Mouse (Mus musculus): ENCODE data around the gene T2. TPM values are rescaled to one million over a fixed set of nuclear protein-coding genes. Genes with fewer than 3 reads are reported as not detected.

The T2 gene
- polyA plus RNA-seq, 1 experiment from 2014 or later: not detected

DNA sequence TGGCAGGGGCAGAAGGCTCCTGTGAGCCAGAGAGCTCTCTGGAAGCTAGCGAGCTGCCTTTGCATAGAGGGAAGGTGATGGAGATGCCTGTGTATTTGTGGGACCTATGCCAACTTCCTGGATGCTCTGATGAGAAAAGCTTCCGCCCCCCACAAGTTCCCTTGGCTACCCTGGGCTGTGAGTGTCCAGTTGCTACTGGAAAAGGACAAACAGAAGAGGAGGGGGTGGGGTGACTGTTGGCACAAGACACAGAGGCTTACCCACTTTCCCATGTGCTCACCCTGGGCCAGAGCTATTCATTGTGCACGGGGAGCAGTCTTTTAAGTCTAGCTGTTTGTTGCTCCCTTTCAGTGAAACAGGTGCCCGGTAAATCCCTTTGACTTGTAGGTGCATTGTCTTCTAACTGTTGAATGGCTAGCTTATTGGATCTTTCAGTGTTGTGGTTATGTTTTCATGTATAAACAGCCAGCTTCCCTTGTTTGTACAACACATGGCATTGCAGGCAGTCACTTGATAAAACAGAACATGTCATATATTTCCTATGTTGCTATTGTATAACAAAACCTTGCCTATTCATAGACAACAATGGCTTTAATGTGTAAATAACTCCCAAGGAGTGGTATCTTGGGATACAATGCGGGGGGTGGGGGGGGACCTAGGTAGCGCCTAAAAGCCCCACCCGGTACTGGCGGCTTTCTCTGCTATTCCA, 16.0 kb upstream of the T2 start:
- Histone ChIP-seq H3K4me3 (ENCODE audit: low read depth, low read length) (no peak overlapping the region), H3K4me2 (ENCODE audit: low read depth, low read length) (no peak overlapping the region)
- WGBS (ENCODE audit: insufficient replicate concordance): 28% methylated on average over 8 of the region's 8 CpGs

DNA sequence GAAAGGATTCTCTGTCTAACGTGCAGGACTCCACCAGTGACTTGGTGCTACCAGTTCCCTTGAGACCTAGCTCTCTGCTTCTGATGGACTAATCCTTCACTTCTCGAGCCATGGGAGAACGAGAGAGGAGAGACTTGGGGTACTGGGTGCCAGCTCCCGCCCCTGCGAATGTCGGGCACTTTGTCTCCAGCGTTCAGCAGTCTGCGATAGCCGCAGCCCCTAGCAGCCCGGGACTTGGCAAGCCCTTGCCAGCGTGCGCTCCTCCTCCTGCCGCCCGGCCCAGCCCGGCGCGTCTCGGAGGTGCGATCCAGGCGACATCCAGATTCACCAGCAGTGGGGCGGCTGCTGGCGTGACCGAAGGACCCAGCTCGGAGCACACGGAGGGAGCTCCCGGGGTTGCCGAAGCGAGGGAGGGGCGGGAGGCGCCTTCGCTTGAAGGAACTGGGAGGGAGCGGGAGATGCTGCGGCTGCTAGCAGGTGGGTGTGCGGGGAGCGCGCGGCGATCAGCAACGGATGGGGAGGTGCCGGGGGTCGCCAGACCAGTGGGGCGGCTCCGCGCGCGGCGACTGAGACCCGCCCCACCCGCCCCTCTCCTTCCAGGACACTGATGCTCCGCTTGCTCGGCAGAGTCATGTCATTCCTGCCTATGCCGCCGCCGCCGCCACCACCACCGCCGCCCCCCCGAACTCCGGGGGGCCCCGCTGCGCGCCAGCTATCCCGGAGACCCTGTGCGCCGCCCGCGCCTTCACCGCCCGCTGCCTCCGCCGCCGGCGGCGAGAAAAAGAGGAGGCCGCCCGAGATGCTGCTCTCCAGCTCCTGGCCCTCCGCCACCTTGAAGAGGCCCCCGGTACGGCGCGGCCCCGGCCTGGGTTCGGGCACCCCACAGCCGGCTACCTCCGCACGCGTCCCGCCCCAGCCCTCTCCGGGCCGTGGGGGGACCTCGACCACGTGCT, 15.1 kb upstream of the T2 start:
- Histone ChIP-seq H3K4me1 (ENCODE audit: control insufficient read depth, low read depth, low read length) (no peaks in the 10 kb centered on the region), H3K4me2 (ENCODE audit: low read depth, low read length) (peak overlapping the region; percentile 57), H3K36me3 (ENCODE audit: control insufficient read depth, insufficient read depth) (no peaks in the 10 kb centered on the region), H3K27ac (ENCODE audit: low read length) (no peak overlapping the region), H3K9ac (ENCODE audit: low read depth, low read length) (no peak overlapping the region), H3K4me3 (ENCODE audit: low read depth, low read length) (peak overlapping the region; percentile 40), H3K9me3 (replicated peaks; ENCODE audit: control insufficient read depth, low read length) (no peaks in the 10 kb centered on the region), H3K27me3 (ENCODE audit: control insufficient read depth, insufficient read depth, low read depth, low read length) (peaks cover 44% of the 10 kb centered on the region)
- WGBS (ENCODE audit: insufficient replicate concordance): under 1% methylated on average over 67 of the region's 92 CpGs
- no peak for ATAC-seq (ENCODE audit: low read depth)

More for the DNA sequence above, 16.0 kb upstream of the T2 start:
- Histone ChIP-seq H3K9ac (ENCODE audit: low read depth, low read length) (no peak overlapping the region), H3K9me3 (replicated peaks; ENCODE audit: control insufficient read depth, low read length) (no peaks in the 10 kb centered on the region), H3K27ac (ENCODE audit: low read length) (no peak overlapping the region), H3K27me3 (ENCODE audit: control insufficient read depth, insufficient read depth, low read depth, low read length) (peaks cover 44% of the 10 kb centered on the region), H3K36me3 (ENCODE audit: control insufficient read depth, insufficient read depth) (no peaks in the 10 kb centered on the region), H3K4me1 (ENCODE audit: control insufficient read depth, low read depth, low read length) (no peaks in the 10 kb centered on the region)
- no peak for ATAC-seq (ENCODE audit: low read depth)

DNA sequence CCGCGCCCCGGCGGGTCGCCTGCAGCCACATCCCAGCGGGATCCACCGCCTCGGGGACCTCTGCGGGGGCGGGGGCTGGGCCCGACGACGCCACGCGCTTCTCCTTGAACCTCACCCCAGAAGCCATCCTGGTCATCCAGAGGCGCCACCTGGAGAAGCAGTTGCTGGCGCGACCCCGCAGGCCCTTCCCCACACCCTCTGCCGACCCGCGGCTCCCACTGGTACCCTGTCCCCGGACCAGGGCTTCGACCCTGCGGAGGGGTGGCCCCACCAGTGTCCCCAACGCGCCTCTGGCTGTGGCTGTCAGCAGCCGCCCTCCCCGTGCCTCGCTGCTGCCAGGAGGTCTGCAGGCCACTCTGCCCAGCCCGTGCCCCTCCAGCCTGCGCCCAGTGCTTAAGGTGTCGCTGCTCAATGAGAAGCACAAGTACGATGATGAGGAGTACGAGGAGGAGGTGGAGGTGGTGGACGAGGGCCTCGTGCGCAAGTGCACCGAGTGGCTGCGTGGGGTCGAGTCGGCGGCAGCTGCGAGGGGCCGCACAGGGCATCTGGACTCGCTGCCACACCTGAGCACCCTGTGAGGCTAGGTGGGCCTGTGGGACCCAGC, 14.3 kb upstream of the T2 start:
- H3K9me3 ChIP-seq (replicated peaks; ENCODE audit: control insufficient read depth, low read length): no peaks in the 10 kb centered on the region
- H3K27me3 ChIP-seq (ENCODE audit: control insufficient read depth, insufficient read depth, low read depth, low read length): peaks cover 44% of the 10 kb centered on the region
- no peak overlapping the region for H3K27ac ChIP-seq (ENCODE audit: low read length)
- ATAC-seq (ENCODE audit: low read depth): no peak
- peak overlapping the region; percentile 40 for H3K4me3 ChIP-seq (ENCODE audit: low read depth, low read length)
- H3K9ac ChIP-seq (ENCODE audit: low read depth, low read length): no peak overlapping the region
- WGBS (ENCODE audit: insufficient replicate concordance): 16% methylated on average over 46 of the region's 46 CpGs
- no peaks in the 10 kb centered on the region for H3K4me1 ChIP-seq (ENCODE audit: control insufficient read depth, low read depth, low read length)
- H3K36me3 ChIP-seq (ENCODE audit: control insufficient read depth, insufficient read depth): no peaks in the 10 kb centered on the region
- H3K4me2 ChIP-seq (ENCODE audit: low read depth, low read length): peak overlapping the region; percentile 57

DNA sequence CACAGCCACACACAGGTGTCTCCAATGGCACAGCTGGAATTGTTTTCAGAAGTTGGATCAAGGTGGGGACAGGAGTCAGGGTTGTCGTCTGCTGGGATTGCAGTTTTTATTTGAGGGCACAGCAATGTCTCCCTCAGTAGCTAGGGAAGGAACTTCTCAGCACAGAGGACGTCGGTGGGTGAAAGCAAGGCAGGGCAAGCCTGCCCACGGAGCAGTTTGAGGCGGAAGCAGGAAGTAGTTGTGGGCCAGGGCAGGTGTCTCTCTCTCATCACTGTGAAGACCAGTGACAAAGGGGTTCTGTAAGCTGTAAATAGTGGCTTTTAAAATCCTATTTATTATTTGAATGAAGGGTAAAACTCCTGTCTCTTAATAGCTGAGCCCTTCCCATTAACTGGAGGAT, 13.1 kb upstream of the T2 start:
- H3K36me3 ChIP-seq (ENCODE audit: control insufficient read depth, insufficient read depth): no peaks in the 10 kb centered on the region
- no peak overlapping the region for H3K4me3 ChIP-seq (ENCODE audit: low read depth, low read length)
- WGBS (ENCODE audit: insufficient replicate concordance): 14% methylated on average over 5 of the region's 5 CpGs
- H3K9ac ChIP-seq (ENCODE audit: low read depth, low read length): no peak overlapping the region
- H3K27me3 ChIP-seq (ENCODE audit: control insufficient read depth, insufficient read depth, low read depth, low read length): peaks cover 44% of the 10 kb centered on the region
- no peak overlapping the region for H3K4me2 ChIP-seq (ENCODE audit: low read depth, low read length)
- H3K4me1 ChIP-seq (ENCODE audit: control insufficient read depth, low read depth, low read length): no peaks in the 10 kb centered on the region
- no peak for ATAC-seq (ENCODE audit: low read depth)
- no peaks in the 10 kb centered on the region for H3K9me3 ChIP-seq (replicated peaks; ENCODE audit: control insufficient read depth, low read length)
- H3K27ac ChIP-seq (ENCODE audit: low read length): no peak overlapping the region

DNA sequence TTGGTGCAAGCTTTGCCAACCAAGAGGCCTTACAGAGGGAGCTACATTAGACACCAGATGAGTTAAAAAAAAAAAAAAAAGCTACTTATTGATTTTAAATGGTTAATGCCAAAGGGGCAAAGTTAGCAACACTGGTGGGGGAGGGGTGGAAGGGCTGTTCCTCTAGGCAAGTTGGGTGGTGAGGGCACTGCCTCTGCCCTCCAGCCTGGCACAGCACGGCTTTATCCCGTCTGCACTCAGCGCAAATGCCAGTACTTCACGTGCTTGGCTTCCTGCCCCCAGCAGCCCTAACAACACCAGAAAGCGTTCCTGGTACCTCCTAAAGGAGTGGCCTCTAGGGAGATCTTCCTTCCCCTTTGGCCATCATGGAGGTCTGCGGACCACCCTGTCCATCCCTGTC, 12.4 kb upstream of the T2 start:
- ATAC-seq (ENCODE audit: low read depth): no peak
- Histone ChIP-seq H3K36me3 (ENCODE audit: control insufficient read depth, insufficient read depth) (no peaks in the 10 kb centered on the region), H3K4me1 (ENCODE audit: control insufficient read depth, low read depth, low read length) (no peaks in the 10 kb centered on the region), H3K4me2 (ENCODE audit: low read depth, low read length) (no peak overlapping the region), H3K9me3 (replicated peaks; ENCODE audit: control insufficient read depth, low read length) (no peaks in the 10 kb centered on the region), H3K27me3 (ENCODE audit: control insufficient read depth, insufficient read depth, low read depth, low read length) (peaks cover 43% of the 10 kb centered on the region), H3K4me3 (ENCODE audit: low read depth, low read length) (no peak overlapping the region), H3K27ac (ENCODE audit: low read length) (no peak overlapping the region), H3K9ac (ENCODE audit: low read depth, low read length) (no peak overlapping the region)
- WGBS (ENCODE audit: insufficient replicate concordance): 68% methylated on average over 6 of the region's 6 CpGs

DNA sequence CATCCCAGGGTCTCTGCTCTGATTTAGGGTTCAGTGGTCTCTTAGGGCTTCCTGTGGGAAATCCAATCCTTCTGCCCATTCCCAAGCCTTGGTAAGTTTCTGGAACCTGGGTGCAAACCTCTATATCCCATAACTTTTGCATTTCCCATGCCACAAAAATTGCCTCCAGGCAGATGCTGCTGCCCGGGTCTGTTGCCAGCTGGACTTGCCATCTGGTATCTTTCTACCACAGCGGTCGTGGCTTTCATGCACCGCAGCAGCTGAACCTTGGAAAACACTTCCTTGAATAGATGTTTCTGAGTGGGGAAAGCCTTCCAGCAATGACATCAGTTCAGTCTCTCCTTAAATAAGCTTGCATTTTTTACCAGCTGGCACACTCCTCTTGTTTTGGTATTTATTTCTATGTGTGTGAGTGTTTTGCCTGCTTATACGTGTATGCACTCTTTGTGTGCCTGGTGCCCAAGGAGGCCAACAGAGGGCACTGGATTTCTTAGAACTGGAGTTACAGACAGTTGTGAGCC, 8.0 kb upstream of the T2 start:
- H3K36me3 ChIP-seq (ENCODE audit: control insufficient read depth, insufficient read depth): no peaks in the 10 kb centered on the region
- WGBS (ENCODE audit: insufficient replicate concordance): 63% methylated on average over 5 of the region's 5 CpGs
- no peak overlapping the region for H3K4me3 ChIP-seq (ENCODE audit: low read depth, low read length)
- H3K27me3 ChIP-seq (ENCODE audit: control insufficient read depth, insufficient read depth, low read depth, low read length): no peaks in the 10 kb centered on the region
- H3K4me2 ChIP-seq (ENCODE audit: low read depth, low read length): no peak overlapping the region
- H3K9ac ChIP-seq (ENCODE audit: low read depth, low read length): no peak overlapping the region
- H3K27ac ChIP-seq (ENCODE audit: low read length): no peak overlapping the region
- no peaks in the 10 kb centered on the region for H3K9me3 ChIP-seq (replicated peaks; ENCODE audit: control insufficient read depth, low read length)
- no peaks in the 10 kb centered on the region for H3K4me1 ChIP-seq (ENCODE audit: control insufficient read depth, low read depth, low read length)
- no peak for ATAC-seq (ENCODE audit: low read depth)

DNA sequence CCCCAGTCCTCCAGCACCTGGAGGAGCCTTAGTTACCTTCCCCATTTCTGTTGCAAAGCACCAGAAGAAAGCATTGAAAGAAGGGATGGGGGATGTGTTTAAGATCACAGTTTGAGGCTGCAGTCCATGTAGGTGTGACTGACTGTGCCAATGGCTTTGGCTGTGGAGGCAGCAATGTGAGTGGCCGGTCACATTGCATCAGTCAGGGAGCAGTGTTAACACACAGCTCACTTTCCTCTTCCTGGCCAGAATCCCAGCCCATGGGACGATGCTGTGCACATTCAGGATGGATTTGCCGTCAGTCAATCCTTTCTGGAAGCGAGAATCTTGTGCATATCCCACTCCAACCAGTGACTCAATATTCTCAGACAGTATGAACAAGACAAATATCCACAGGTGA, 6.9 kb upstream of the T2 start:
- no peak overlapping the region for H3K9ac ChIP-seq (ENCODE audit: low read depth, low read length)
- no peaks in the 10 kb centered on the region for H3K9me3 ChIP-seq (replicated peaks; ENCODE audit: control insufficient read depth, low read length)
- no peak overlapping the region for H3K4me2 ChIP-seq (ENCODE audit: low read depth, low read length)
- H3K27me3 ChIP-seq (ENCODE audit: control insufficient read depth, insufficient read depth, low read depth, low read length): no peaks in the 10 kb centered on the region
- no peak for ATAC-seq (ENCODE audit: low read depth)
- no peak overlapping the region for H3K27ac ChIP-seq (ENCODE audit: low read length)
- 57% methylated on average over 4 of the region's 4 CpGs for WGBS (ENCODE audit: insufficient replicate concordance)
- no peak overlapping the region for H3K4me3 ChIP-seq (ENCODE audit: low read depth, low read length)
- no peaks in the 10 kb centered on the region for H3K4me1 ChIP-seq (ENCODE audit: control insufficient read depth, low read depth, low read length)
- H3K36me3 ChIP-seq (ENCODE audit: control insufficient read depth, insufficient read depth): no peaks in the 10 kb centered on the region

DNA sequence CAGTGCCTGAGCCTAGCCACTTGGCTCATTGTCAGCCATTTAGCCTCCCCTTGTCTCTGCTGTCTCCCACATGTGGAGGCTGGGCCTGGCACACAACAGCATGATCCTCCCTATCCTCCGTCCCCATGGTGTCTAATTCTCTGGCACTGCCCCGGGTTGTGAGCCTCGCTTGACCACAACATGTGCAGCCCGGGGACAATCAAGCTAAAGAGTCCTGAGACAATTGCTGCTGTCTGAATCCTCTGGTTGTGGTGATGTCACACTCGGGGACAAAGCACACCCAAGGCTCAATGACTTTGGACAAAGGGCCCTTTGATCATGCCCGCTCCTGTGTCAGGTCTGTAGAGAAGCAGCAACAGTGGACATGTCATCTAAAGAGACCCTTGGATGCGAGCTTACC, 4.7 kb upstream of the T2 start:
- Histone ChIP-seq H3K9me3 (replicated peaks; ENCODE audit: control insufficient read depth, low read length) (no peaks in the 10 kb centered on the region), H3K4me1 (ENCODE audit: control insufficient read depth, low read depth, low read length) (no peaks in the 10 kb centered on the region), H3K4me2 (ENCODE audit: low read depth, low read length) (no peak overlapping the region), H3K36me3 (ENCODE audit: control insufficient read depth, insufficient read depth) (no peaks in the 10 kb centered on the region), H3K27me3 (ENCODE audit: control insufficient read depth, insufficient read depth, low read depth, low read length) (no peaks in the 10 kb centered on the region), H3K9ac (ENCODE audit: low read depth, low read length) (no peak overlapping the region), H3K27ac (ENCODE audit: low read length) (no peak overlapping the region), H3K4me3 (ENCODE audit: low read depth, low read length) (no peak overlapping the region)
- ATAC-seq (ENCODE audit: low read depth): no peak
- WGBS (ENCODE audit: insufficient replicate concordance): 57% methylated on average over 7 of the region's 7 CpGs

All from liver, embryonic 16.5 days (tissue).